Mouse (Mus musculus) kidney, adult 2 months (tissue): Measurements from ENCODE around the gene Dnajc27.

Experiments used
- CTCF ChIP-seq: fragments of 200-500 bp; conservative IDR thresholded peaks from 2 replicates; pipeline ENCODE4 v1.5.1; 2011; ENCODE audit warnings: low read depth, mild to moderate bottlenecking, control low read depth, low read length, moderate library complexity, mixed read lengths; ENCODE audit not compliant: insufficient read depth, insufficient read length
- POLR2A ChIP-seq: fragments of 200-500 bp; IDR thresholded peaks from one replicate; pipeline ENCODE4 v1.6.1; 2011; ENCODE audit warnings: low read depth, low read length, control low read depth

- no peak for TF ChIP-seq CTCF
- TF ChIP-seq POLR2A: no peak
Measured at GRCm38 (mm10) chr12:4132941-4133846, 50.8 kb downstream of the Dnajc27 start, which contains the start of gene Adcy3.
